Mouse (Mus musculus) frontal cortex, postnatal 25 days (tissue): ENCODE data around the gene Asap3.

ENCODE experiments used
- DNase-seq, 2 experiments: peaks; one replicate each; pipeline ENCODE4 v3.0.0; 2022; ENCODE audit warnings: low spot score in 2 of 2

Gene Asap3

DNA sequence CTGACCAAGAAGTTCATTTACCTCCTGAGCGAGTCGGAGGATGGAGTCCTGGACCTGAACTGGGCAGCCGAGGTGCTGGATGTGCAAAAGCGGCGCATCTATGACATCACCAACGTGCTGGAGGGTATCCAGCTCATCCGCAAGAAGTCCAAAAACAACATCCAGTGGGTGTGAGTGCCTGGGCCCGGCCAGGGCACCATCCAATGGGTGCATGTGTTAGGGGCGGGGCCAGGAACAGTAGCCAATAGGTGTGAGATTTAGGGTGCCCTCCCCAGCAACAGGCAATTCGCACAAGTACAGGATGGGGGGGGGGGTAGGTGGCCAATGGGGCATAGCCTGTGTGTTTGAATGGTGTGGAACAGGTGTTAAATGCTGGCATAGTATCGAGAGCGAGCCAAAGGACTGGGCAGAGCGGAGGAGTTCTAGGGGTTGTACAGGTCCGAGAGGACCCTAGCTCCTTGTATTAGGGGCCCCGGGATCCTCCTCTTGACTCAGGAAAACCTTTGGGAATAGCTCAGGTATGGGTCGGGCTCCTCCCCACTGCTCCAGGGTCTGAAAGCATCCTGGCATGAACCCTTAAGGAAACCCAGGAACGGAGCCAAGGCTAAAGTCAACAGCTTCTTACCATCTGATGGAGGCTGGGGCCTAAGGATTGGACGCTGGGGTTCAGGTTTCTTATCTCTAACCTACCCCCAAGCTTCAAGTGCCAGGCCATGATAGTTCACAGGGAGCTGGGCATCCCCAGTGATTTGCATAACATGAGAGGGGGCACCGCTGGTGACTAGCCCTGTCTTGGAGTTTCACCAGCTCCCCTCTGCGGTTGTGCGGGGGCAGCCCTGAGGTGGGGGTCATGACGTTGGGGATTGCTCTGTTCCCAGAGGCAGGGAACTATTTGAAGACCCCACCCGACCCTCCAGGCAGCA, 25.5 kb upstream of the Asap3 start:
- DNase-seq: peak; percentile 33 to 34

DNA sequence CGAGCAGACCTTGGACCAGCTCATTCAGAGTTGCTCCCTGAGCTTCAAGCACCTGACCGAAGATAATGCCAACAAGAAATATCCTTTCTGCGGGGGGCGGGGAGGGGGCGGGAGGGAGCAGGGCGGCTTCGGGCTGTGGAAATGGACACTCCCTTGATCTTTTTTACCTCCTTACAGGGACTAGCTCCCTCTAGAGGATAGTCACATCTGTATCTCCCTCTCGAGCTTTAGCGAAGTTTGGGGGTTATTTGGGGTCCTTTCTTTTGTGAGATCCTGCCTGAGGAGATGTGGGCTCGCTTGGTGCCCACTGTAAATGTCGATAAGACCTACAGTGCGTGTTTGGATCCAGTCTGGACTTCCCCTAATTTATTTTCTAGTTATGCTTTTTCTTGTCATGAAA, 24.8 kb upstream of the Asap3 start:
- no peak for DNase-seq

DNA sequence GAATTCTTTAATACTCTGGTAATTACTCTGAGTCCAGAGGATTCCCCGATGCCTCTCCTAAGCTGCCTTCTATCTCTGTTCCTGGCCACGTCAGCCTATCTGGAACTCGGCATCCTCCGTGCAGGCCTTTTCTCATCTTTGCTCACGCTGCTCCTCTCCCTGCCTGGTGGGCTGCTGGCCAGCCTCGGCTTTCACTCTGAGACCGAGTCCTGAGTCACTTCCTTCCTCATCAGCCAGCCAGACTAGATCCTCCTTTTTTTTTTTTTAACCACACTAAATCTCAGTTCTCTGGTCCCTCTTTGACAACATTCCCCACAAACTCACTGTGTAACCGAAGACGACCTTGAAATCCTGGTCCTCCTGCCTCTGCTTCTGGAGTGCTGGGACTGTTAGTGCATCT, 20.8 kb upstream of the Asap3 start:
- DNase-seq: no peak

DNA sequence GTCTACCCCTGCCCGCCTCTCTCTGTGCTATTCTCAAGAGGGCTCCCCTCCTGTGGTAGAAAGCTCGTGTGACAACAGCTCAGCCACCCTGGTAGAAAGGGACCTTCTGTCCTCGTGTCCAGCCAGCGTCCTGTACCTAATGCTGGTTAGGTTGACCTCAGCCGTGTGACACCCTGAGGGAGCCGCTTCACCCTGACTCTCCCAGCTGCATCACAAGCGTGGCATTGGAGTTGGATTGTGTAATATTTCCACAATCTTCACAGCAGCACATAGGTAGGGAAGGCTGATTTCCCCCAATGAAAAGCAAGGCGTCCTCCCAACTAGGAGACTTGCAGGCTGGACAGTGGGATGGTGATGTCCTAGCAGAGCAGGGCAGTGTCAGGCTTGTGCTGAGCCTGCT, 19.9 kb upstream of the Asap3 start:
- DNase-seq: no peak

DNA sequence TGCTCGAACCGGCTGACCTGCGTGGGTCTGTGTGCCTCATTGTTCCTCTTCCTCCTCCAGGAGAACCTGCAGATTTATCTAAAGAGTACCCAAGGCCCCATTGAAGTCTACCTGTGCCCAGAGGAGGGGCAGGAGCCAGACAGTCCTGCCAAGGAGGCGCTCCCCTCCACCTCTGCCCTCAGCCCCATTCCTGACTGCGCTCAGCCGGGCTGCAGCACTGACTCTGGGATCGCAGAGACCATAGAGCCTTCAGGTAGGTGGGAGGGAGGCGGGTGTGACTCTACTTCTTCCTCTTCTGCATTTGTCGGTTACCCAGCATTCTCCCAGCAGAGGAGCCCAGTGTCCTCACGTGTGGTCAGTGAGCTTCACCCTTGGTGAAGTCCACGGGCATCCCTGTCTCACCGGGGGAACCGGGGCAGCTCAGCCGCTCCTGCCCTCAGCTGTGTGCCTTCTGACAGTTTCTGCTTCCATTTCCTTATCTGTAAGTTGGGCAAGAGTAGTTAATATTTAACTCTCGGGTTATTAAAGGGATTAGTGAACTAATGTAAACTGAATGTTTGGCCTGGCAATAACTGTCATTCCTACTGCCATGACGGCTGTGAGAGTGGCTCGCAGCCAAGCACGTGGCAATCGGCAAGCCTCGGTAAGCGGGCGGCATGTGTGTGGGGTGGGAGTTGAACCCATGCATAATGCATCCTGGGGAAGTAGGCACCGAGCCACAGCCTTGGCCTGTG, 19.3 kb upstream of the Asap3 start:
- DNase-seq: no peak

DNA sequence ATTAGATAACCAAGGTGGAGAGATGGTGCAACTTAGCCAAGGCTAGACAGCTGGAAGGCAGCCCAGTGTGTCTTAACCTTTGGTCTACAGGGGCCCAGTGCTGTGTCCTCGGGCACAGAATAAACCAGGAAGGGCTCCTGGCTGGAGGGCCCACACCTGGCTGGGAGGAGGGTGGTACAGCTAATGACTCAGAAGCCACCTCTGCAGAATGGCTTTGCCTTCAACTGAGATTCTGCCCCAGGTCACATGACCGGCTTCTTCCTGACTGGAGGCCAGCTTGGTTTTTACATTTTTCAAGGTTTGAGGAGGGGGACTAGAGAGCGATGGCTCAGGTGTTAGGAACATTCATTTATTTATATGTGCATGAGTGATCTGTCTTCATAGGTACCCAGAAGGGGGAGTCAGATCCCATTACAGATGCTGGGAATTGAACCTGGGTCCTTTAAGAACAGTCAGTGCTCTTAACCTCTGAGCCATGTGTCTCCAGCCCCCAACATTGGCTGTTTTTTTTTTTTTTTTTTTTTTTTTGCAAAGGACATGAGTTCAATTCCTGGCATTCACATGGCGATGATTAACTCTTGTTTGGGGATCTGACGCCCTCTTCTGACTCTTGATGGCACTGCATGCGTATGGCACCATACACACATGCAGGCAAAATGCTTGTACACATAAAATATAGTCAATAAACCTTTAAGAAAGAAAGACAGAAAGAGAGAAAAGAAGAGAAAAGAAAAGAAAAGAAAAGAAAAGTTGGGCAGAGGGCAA, 17.0 kb upstream of the Asap3 start:
- no peak for DNase-seq

DNA sequence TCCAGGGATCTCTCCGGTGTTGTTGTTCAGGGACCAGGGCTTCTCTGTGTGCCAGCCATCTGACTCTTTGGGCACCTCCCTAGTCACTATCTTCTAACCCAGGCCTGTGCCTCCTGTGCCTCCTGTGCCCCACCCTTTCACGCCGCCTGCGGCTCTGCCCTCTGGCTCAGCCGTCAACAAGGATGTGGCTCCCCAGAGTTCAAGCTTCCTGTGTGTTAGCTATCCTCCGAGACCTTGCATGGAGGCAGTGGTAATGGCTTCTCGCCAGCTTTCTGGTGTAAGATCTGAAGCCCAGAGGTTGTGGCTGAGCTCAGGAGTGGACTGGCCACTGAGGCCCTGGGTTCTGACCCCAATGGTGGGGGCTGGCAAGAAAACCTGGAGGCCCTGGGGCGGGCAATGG, 16.3 kb upstream of the Asap3 start:
- no peak for DNase-seq

DNA sequence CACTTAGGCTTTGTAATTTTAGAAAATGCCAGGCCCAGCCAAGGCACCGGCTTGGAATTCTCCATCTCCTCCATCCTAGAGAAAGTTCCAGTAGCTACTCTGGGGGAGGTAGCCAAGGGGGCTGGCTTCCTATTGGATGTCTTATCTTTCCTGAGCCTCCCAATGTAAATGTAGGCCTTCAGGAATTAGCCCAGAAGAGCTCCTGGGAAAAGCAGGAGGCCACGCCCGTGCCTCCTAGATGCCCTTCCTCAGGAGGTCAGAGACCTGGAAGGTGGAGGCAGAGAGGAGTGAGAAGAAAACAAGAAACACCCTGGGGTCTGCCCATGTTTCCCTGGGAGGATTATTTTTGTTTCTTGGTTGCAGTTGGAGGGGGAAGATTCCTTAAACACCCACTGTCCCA, 12.6 kb upstream of the Asap3 start:
- no peak for DNase-seq

DNA sequence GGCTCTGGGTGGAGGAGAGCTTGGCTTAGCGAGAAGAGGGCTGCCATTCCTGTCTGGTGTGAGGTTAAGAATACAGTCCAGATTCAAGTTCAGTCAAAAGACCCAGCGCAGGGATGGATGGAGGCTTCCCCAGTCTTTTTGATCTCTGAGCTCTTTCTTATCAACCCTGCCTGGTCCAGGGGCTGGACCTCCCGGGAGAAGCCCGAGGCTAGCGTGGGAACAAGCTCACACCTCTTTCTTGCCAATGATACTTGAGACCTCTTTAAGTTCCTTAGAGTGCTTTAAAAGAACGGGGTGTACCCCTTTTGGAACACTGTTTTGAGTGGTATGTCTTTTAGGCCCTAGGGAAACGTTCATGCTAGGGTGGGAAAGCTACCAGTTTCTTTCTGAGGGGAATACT, 11.1 kb upstream of the Asap3 start:
- no peak for DNase-seq

DNA sequence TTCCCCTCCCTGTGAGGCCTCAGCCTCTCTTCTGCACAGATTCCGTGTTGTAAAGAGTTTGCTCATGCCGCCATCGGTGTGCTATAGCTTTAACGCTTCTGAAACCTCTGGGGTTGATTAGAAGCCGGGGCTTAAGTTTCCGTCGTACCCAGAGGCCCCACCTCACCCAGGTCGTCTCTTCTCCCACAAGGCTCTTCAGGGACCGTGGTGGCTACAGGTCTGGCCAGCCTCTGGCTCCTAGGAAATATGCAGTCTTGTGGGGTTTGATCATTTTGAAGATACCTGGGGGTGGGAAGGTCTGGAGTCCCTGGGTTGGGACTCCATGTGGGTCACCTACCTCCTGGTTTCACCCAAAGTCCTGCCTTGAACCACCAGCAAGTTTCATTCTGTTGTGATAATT, 10.5 kb upstream of the Asap3 start:
- DNase-seq: no peak

DNA sequence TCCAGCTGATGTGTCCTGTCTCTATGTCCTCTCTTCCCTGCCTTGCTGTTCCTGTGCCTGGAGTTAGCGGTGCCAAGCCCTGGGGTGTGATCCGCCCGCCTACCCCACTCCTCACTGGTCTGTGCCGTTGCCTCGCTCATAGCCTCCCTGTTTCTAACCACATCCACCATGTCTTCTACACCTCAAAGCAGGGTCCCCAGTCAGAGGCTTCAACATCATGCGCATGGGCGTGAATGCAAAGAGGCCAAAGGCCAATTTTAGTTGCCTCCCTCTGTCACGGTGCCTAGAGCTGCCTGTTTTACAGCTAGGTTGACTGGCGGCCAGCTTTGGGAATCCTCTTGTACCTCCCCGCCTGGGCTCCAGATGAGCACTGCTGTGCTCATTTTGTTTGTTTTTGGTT, 10.0 kb upstream of the Asap3 start:
- no peak for DNase-seq

DNA sequence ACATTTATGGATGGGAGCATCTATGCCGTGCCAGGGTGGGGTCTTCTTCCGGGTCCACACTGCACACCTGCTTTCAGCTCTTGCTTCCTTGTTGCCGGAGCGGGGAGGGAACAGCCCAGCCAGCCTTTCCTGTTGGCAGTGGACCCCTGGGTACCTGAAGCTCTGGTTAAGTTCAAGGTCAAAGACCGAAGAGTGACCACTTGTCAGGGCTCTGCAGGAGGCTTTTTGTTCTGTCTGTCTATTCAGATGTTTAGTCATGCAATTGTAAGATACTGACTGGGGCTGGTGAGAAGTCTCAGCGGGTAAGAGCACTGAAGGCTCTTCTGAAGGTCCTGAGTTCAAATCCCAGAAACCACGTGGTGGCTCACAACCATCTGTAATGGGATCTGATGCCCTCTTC, 7.3 kb upstream of the Asap3 start:
- no peak for DNase-seq

DNA sequence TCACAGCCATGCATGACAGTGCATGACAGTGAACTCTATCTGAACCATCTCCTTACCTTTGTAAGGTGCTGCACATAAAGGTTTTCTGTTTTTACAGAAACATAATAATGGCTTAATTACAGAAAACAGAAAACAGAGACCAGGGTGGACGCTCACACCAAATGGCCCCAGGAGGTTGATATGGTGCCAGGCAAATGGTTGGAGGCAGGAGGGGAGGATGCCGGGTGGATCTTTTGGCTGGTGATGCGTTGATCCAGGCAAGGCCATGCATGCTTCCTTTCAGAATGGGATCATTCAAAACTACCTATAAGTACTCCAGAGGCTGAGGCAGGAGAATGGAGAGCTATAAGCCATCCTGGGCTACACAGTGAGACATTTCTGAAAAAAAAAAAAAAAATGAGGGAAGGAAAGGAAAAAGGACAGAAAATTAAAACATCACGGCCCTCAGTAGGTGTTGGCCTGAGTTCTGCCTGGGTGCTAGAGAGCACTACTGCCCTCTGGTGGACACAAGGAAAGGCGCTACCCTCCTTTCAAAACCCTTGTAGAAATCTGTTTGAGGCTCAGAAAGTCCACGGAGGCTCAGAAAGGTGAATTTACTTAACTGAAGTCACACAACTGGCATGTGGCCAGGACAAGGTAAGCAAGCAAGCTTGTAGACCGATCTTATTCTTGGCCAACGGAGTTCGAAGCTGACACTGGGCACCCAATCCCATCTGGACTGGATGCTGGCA, 6.4 kb upstream of the Asap3 start:
- DNase-seq: no peak

DNA sequence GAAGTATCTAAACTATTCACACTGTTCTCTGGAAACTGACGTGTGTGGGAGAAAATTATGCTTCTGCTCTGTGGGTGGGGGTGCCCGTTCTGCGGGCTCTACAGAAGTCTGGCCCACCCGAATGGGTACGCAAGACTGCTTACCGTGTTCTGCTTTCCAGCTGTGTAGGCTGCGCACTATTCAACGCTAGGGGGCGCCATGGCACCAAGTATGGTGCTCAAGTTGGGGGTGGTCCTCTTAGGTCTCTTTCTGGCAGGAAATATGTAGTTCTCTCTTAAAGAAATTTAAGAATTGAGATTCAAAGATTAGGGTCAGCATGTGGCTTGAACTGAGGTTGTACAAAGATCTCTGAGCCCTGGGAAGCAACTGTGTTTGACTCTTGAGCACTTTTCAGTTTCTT, 3.7 kb upstream of the Asap3 start:
- peak; percentile 47 to 63 for DNase-seq

DNA sequence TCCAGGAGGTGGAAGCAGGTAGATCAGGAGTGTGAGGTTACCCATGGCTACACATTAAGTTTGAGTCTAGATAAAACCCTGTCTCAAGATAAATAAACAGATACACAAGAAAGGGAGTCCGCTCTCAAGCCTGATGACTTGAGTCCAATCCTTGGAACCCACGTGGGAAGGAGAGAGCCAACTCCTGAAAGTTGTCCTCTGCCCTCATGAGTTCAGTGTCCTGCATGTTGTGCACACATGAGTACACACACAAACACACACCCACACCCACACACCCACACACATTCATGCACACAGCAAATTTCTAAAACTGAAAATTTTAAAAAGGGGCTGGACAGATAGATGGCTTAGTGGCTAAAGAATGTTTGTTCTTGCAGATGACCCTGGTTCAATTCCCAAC, 1.4 kb upstream of the Asap3 start:
- no peak for DNase-seq

DNA sequence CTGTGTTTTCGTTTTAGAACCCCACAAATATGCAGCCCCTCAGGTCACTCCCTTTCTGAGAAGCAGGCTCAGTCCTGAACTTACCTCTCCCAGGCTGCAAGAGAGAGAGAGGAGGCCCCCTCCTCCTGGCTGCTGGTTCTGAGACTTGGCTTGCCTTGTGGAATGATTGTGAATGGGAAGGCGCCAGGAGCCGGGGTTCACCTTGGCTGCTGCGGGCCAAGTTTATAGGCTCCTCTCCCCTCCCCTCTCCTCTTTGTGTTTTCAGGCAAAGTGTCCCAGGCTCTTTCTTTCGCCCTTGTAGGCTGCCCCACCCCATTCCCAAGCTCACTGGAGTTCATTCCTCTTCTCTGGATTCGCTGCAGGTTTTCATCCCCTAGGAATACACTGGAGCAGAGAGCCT, 778 bp downstream of the Asap3 start:
- DNase-seq: no peak

DNA sequence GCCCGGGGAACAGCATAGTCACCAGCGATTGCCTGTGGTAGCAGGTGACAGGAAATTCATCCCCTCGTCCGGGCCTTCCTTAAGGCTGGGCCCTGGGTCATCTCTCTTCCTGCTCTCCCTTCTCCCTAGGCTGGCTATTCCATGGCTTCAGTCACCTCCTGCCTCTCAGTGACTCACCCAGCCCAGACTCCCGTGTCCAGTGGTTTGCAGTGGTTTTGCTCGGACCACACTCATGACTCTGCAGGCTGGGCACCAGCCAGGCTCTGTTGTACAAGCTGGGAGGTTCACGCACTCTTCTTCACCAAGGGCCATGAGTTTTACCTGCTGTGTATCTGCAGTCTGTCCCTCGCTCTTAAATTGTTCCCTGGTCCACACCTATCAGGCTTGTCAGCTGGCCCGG, 4.8 kb downstream of the Asap3 start:
- DNase-seq: no peak

DNA sequence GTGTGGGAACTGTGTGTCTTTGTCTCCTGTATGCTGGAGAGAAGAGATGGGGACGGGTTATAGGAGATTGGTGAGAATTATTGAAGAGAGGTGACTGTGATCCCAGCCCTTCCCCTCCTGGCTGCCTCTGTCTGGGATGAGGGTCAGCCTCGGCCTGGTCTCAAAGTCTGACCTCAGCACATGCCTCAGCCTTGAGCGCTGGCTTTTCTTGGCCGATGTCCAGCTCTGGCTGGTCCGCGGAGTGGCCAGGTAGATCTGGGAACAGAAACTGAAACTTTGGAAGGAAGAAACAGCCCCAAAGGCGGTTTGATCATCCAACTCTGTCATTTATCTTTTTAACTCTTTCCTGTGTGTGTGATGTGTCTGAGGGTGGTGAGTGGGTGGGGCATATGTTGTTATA, 7.5 kb downstream of the Asap3 start:
- no peak for DNase-seq

DNA sequence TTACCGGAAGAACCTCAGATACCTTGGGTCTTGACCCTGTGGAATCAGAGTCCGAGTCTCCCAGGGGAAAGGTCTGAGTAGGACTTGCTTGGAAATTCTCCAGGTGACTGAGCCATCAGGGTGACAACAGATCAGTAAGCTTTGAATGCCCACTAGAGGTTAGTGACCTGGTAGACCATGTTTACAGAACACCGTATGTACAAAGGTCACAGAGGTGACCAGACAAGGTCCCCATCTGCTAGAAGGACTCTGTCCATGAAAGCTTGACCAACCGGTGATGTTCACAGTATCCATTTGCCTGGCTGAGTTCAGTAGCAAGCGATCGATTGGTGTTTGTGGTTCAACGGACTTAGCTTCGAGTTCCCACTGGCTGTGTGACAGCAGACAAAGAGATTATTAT, 8.7 kb downstream of the Asap3 start:
- DNase-seq: no peak

DNA sequence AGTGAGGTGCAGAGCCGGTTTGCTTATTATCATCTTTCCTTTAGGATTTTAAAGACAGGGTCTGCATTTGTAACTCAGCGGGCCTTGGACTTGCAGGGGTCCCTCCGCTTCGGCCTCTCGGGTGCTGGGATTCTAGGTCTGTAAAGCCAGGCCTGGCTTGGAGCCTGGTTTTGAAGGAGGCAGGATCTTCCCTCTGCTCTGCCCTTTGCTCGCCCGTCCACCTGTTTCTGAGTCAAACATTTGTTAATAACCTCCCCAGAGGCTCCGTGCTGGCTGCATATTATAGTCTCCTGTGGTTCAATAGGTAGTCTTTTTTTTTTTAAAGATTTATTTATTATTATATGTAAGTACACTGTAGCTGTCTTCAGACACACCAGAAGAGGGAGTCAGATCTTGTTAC, 9.4 kb downstream of the Asap3 start:
- no peak for DNase-seq

DNA sequence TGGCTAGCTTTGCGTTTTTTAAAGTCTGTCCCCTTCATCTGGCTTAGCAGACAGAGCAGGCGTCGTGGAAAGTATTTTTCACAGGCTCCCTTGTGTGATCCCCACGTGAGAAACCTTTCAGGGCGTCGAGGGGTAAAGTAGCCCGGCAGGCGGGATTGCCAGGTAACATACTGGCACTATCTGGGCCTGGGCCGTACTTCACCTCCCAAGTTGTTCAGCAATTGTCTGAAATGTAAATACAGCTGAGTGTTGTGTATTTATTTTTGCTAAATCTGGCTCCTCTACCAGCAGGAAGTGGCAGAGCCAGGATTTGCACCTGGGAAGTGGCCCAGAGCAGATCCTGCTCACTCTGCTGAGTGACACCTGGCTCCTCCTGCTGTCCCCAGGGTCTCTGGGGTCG, 10.9 kb downstream of the Asap3 start:
- DNase-seq: no peak
